Comparison of ENCODE assay signal across 22 mouse cellular contexts in the genomic region with DNA sequence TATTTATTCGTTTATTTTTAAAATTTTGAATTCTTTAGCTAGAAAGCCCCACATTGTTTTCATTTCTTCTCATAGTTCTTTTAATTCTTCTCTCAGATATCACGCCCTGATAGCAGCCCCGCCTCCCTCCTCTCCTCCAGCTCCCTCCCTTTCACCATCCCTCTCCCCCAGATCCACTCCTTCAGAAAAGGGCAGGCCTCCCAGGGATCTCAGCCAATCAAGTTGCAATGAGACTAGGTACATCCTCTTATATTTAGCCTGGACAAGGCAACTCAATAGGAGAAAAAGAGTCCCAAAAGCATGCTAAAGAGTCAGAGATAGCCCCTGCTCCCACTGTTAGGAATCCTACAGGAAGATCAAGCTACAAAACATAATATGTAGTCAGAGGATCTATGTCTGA. TPM values are rescaled to one million over a fixed set of nuclear protein-coding genes. Genes with fewer than 3 reads are reported as not detected.
"Had no signal": no experiment of that assay in that cellular context is flagged by ENCODE, and none has a peak within 500 bp of the region (broad histone marks: within the 10 kb centered on the region; RNA-seq: fewer than 3 reads in every experiment).

No protein-coding gene starts in this region.

- DNase-seq: gastrocnemius, postnatal 14 days; gastrocnemius, postnatal 36 days; heart, adult 18-20 months; heart, postnatal 14 days; heart, postnatal 36 days; kidney, adult 11 months; kidney, adult 2 months; kidney, postnatal 10 days; kidney, postnatal 25 days; liver; liver, embryonic 13.5 days; liver, postnatal 0 days had no signal

RNA-seq across cellular contexts. Expression of a gene that starts 2.5 kb away (rescaled TPM):
- total RNA-seq: gastrocnemius, postnatal 36 days; hematopoietic stem cell, adult 5-6 weeks had no signal

RNA-seq across cellular contexts. Expression of a gene that starts 9.1 kb away (rescaled TPM):
- total RNA-seq: gastrocnemius, adult 18-20 months; gastrocnemius, adult 8-10 months; gastrocnemius, postnatal 14 days; gastrocnemius, postnatal 36 days; hindbrain, postnatal 0 days; layer of hippocampus, postnatal 25 days had no signal

RNA-seq across cellular contexts. Expression of a gene that starts 19.1 kb away (rescaled TPM):
- total RNA-seq: hematopoietic stem cell, adult 5-6 weeks; hindbrain, postnatal 0 days had no signal

RNA-seq across cellular contexts. Expression of a gene that starts 19.3 kb away (rescaled TPM):
- total RNA-seq: gastrocnemius, adult 18-20 months; gastrocnemius, adult 8-10 months; gastrocnemius, postnatal 36 days; hematopoietic stem cell, adult 5-6 weeks; hindbrain, postnatal 0 days; layer of hippocampus, adult 18-20 months; layer of hippocampus, postnatal 10 days; layer of hippocampus, postnatal 25 days; left cerebral cortex, adult 2 months; left cerebral cortex, postnatal 14 days; left cerebral cortex, postnatal 36 days had no signal
